Mouse (Mus musculus): ENCODE results near the gene Strn. TPM values are rescaled to one million over a fixed set of nuclear protein-coding genes. Genes with fewer than 3 reads are reported as not detected.

The Strn gene
- polyA plus RNA-seq, 1 experiment from 2014 or later = 3.4 TPM

GRCm38 (mm10) chr17:78766084-78766483, 29.1 kb upstream of the Strn start:
- ATAC-seq = no peak
- Histone ChIP-seq H3K9me3 (ENCODE audit: low read length) (no peaks in the 10 kb centered on the region), H3K4me2 (replicated peaks; ENCODE audit: low read depth, low read length) (no peak overlapping the region), H3K27me3 (replicated peaks; ENCODE audit: insufficient read depth, low read length) (no peaks in the 10 kb centered on the region), H3K4me3 (ENCODE audit: low read depth, low read length) (no peak overlapping the region), H3K9ac (replicated peaks; ENCODE audit: low read depth) (no peak overlapping the region), H3K36me3 (ENCODE audit: insufficient read depth, low read length) (peaks cover 24% of the 10 kb centered on the region; the same call in 1 of the 2 replicates), H3K27ac (ENCODE audit: low read length) (no peak overlapping the region), H3K4me1 (ENCODE audit: insufficient read depth, low read depth, low read length) (no peaks in the 10 kb centered on the region)
- no peak for TF ChIP-seq CTCF (IDR thresholded peaks at IDR 0.05)
- TF ChIP-seq EP300 (IDR thresholded peaks at IDR 0.05) = no peak
- no peak for DNase-seq (ENCODE audit: low spot score)
- 62% methylated on average over 7 of the region's 7 CpGs for WGBS

- Histone ChIP-seq H3K27ac (ENCODE audit: low read length) (no peak overlapping the region), H3K27me3 (replicated peaks; ENCODE audit: insufficient read depth, low read length) (no peaks in the 10 kb centered on the region), H3K9me3 (ENCODE audit: low read length) (no peaks in the 10 kb centered on the region), H3K36me3 (ENCODE audit: insufficient read depth, low read length) (peaks cover 28% of the 10 kb centered on the region; the same call in 1 of the 2 replicates), H3K4me2 (replicated peaks; ENCODE audit: low read depth, low read length) (no peak overlapping the region), H3K9ac (replicated peaks; ENCODE audit: low read depth) (no peak overlapping the region), H3K4me3 (ENCODE audit: low read depth, low read length) (no peak overlapping the region), H3K4me1 (ENCODE audit: insufficient read depth, low read depth, low read length) (no peaks in the 10 kb centered on the region)
- ATAC-seq (no peak), DNase-seq (ENCODE audit: low spot score) (no peak)
- TF ChIP-seq EP300 (IDR thresholded peaks at IDR 0.05) (no peak), CTCF (IDR thresholded peaks at IDR 0.05) (no peak)
- WGBS = 68% methylated on average over 5 of the region's 5 CpGs
These were observed 26.3 kb upstream of the Strn start for GRCm38 (mm10) chr17:78763272-78763671.

- Histone ChIP-seq H3K9me3 (ENCODE audit: low read length) (no peaks in the 10 kb centered on the region), H3K27me3 (replicated peaks; ENCODE audit: insufficient read depth, low read length) (no peaks in the 10 kb centered on the region), H3K36me3 (ENCODE audit: insufficient read depth, low read length) (peaks cover 6% of the 10 kb centered on the region; the same call in 1 of the 2 replicates), H3K4me2 (replicated peaks; ENCODE audit: low read depth, low read length) (no peak overlapping the region), H3K4me3 (ENCODE audit: low read depth, low read length) (no peak overlapping the region), H3K9ac (replicated peaks; ENCODE audit: low read depth) (no peak overlapping the region), H3K27ac (ENCODE audit: low read length) (no peak overlapping the region), H3K4me1 (ENCODE audit: insufficient read depth, low read depth, low read length) (no peaks in the 10 kb centered on the region)
- DNase-seq (ENCODE audit: low spot score) = no peak
- TF ChIP-seq EP300 (IDR thresholded peaks at IDR 0.05) (no peak), CTCF (IDR thresholded peaks at IDR 0.05) (no peak)
- WGBS = 55% methylated on average over 17 of the region's 17 CpGs
- no peak for ATAC-seq
These were observed 16.1 kb upstream of the Strn start for GRCm38 (mm10) chr17:78752938-78753655.

DNA sequence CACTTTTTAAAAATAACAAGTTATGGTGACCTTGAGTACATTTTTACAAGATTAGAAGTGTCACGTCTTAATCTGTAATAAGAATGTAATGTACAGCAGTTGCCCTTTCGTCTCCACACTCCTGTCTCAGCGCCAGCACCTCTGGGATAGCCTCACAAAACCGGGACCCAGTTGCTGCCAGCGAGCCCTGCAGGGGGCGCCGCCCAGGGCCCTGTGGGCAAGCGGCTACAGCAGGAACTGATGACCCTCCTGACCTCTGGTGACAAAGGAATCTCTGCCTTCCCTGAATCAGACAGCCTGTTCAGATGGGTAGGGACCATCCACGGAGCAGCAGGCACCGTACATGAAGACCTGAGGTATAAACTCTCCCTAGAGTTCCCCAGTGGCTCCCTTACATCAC, 15.1 kb upstream of the Strn start:
- WGBS = 70% methylated on average over 10 of the region's 10 CpGs

DNA sequence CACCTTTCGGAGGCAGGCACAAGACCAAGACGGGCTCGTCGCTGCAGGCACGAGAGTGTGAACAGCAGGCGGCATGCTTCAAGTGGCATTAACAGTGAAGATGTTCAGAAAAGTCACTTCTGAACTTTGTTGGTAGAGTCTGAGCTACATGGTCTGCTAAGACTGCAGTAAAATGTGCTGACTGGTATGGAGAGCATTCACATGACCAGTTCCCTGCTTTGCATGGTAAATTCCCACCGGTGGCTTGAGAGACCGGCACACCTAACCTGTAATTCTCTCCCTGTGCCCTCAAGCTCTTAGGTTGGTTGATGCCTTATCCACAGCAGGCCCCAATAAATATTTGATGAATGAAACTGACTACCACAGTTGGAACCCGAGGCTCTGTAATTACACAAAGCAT, 11.4 kb upstream of the Strn start:
- no peak for ATAC-seq
- no peaks in the 10 kb centered on the region for H3K27me3 ChIP-seq (replicated peaks; ENCODE audit: insufficient read depth, low read length)
- H3K36me3 ChIP-seq (ENCODE audit: insufficient read depth, low read length) = no peaks in the 10 kb centered on the region
- H3K9ac ChIP-seq (replicated peaks; ENCODE audit: low read depth) = no peak overlapping the region
- TF ChIP-seq CTCF (IDR thresholded peaks at IDR 0.05) (no peak), EP300 (IDR thresholded peaks at IDR 0.05) (no peak)
- H3K4me1 ChIP-seq (ENCODE audit: insufficient read depth, low read depth, low read length) = no peaks in the 10 kb centered on the region
- no peak for DNase-seq (ENCODE audit: low spot score)
- H3K9me3 ChIP-seq (ENCODE audit: low read length) = no peaks in the 10 kb centered on the region
- H3K27ac ChIP-seq (ENCODE audit: low read length) = no peak overlapping the region
- H3K4me2 ChIP-seq (replicated peaks; ENCODE audit: low read depth, low read length) = no peak overlapping the region
- WGBS = 83% methylated on average over 9 of the region's 9 CpGs
- H3K4me3 ChIP-seq (ENCODE audit: low read depth, low read length) = no peak overlapping the region

More for the DNA sequence above, 15.1 kb upstream of the Strn start:
- H3K36me3 ChIP-seq (ENCODE audit: insufficient read depth, low read length) = 0 out of 2 replicates have a peak, but pooled peaks cover 6% of the 10 kb centered on the region
- no peaks in the 10 kb centered on the region for H3K27me3 ChIP-seq (replicated peaks; ENCODE audit: insufficient read depth, low read length)
- no peak for TF ChIP-seq EP300 (IDR thresholded peaks at IDR 0.05)
- TF ChIP-seq CTCF (IDR thresholded peaks at IDR 0.05) = no peak
- H3K9me3 ChIP-seq (ENCODE audit: low read length) = no peaks in the 10 kb centered on the region
- no peak overlapping the region for H3K4me2 ChIP-seq (replicated peaks; ENCODE audit: low read depth, low read length)
- no peak overlapping the region for H3K9ac ChIP-seq (replicated peaks; ENCODE audit: low read depth)
- H3K4me3 ChIP-seq (ENCODE audit: low read depth, low read length) = no peak overlapping the region
- ATAC-seq (no peak), DNase-seq (ENCODE audit: low spot score) (no peak)
- no peak overlapping the region for H3K27ac ChIP-seq (ENCODE audit: low read length)
- H3K4me1 ChIP-seq (ENCODE audit: insufficient read depth, low read depth, low read length) = no peaks in the 10 kb centered on the region

DNA sequence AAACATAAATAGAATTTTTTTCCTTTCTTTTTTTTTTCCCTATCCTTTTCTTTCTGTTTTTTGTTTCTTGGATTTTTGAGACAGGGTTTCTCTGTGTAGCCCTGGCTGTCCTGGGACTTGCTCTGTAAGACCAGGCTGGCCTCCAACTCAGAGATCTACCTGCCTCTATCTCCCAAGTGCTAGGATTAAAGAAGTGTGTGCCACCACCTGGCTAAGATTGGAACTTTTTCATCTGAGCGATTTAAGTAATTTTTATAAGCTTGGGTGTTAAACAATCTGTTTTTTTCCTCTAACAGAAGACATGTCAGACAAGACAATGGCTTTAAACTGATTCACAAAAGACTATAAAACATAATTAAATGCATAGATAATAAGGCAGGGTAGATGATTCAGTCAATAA, 1.4 kb upstream of the Strn start:
- WGBS = 50% methylated on average over 1 of the region's 1 CpGs
- H3K4me1 ChIP-seq (ENCODE audit: insufficient read depth, low read depth, low read length) = peaks cover 12% of the 10 kb centered on the region; the same call in 1 of the 2 replicates
- no peaks in the 10 kb centered on the region for H3K36me3 ChIP-seq (ENCODE audit: insufficient read depth, low read length)
- no peak for TF ChIP-seq EP300 (IDR thresholded peaks at IDR 0.05)
- TF ChIP-seq CTCF (IDR thresholded peaks at IDR 0.05) = peak; percentile 37
- DNase-seq (ENCODE audit: low spot score) (no peak), ATAC-seq (no peak)
- H3K9me3 ChIP-seq (ENCODE audit: low read length) = no peaks in the 10 kb centered on the region
- H3K9ac ChIP-seq (replicated peaks; ENCODE audit: low read depth) = no peak overlapping the region
- no peak overlapping the region for H3K4me3 ChIP-seq (ENCODE audit: low read depth, low read length)
- H3K4me2 ChIP-seq (replicated peaks; ENCODE audit: low read depth, low read length) = no peak overlapping the region
- no peaks in the 10 kb centered on the region for H3K27me3 ChIP-seq (replicated peaks; ENCODE audit: insufficient read depth, low read length)
- H3K27ac ChIP-seq (ENCODE audit: low read length) = no peak overlapping the region

All from lung, postnatal 0 days (tissue).